Mouse (Mus musculus) heart, embryonic 15.5 days (tissue): ENCODE results near the gene Lrrk1. TPM values are rescaled to one million over a fixed set of nuclear protein-coding genes. Genes with fewer than 3 reads are reported as not detected.
A peak's percentile ranks its signal among the peaks of the same experiment; 100 is the strongest.

Source experiments
- ATAC-seq: fragments of 200-750 bp; cut with Nextera tagmentation; replicated peaks from 2 replicates; pipeline ENCODE4 v1.8.0; 2017; ENCODE audit warnings: low read depth, moderate TSS enrichment; ENCODE audit not compliant: insufficient number of reproducible peaks, insufficient read depth, low FRiP score
- H3K27ac ChIP-seq: fragments of 300-500 bp; sonication (generic); 2 replicates; pipeline ENCODE4 v1.5.1; 2015; ENCODE audit warnings: mild to moderate bottlenecking, inconsistent platforms
- H3K27me3 ChIP-seq: fragments of 300-500 bp; sonication (generic); 2 replicates; pipeline ENCODE4 v1.6.1; 2015; ENCODE audit warnings: inconsistent platforms
- H3K36me3 ChIP-seq: fragments of 300-500 bp; sonication (generic); 2 replicates; pipeline ENCODE4 v1.6.1; 2015; ENCODE audit warnings: mild to moderate bottlenecking, inconsistent platforms
- H3K4me1 ChIP-seq: fragments of 300-500 bp; sonication (generic); replicated peaks from 2 replicates; pipeline ENCODE4 v1.6.1; 2015; ENCODE audit warnings: inconsistent platforms
- H3K4me2 ChIP-seq: fragments of 300-500 bp; sonication (generic); 2 replicates; pipeline ENCODE4 v1.6.1; 2015; ENCODE audit warnings: inconsistent platforms, mild to moderate bottlenecking, moderate library complexity
- H3K4me3 ChIP-seq: fragments of 300-500 bp; sonication (generic); 2 replicates; pipeline ENCODE4 v1.5.1; 2015; ENCODE audit warnings: mild to moderate bottlenecking, inconsistent platforms
- H3K9ac ChIP-seq: fragments of 300-500 bp; sonication (generic); 2 replicates; pipeline ENCODE4 v1.6.1; 2015; ENCODE audit warnings: mild to moderate bottlenecking, inconsistent platforms
- H3K9me3 ChIP-seq: fragments of 300-500 bp; sonication (generic); replicated peaks from 2 replicates; pipeline ENCODE4 v1.6.1; 2016; ENCODE audit warnings: inconsistent platforms
- WGBS: fragments of 180-500 bp; shearing (Covaris S2); methylation state at CpG from one replicate; pipeline ENCODE4 v1.1.7; 2015; ENCODE audit warnings: mixed read lengths; 5-methylcytosine and 5-hydroxymethylcytosine counted together
- polyA plus RNA-seq: library from polyadenylated mRNA; unstranded; fragments of >200 nt; fragmentation: Nextera tagmentation; extraction: Ambion mirVana; gene quantifications from 2 replicates; pipeline ENCODE4 v1.2.1, GENCODE M21; 2015

Lrrk1 gene
- polyA plus RNA-seq, 1 experiment from 2014 or later, result 7.8 TPM

DNA sequence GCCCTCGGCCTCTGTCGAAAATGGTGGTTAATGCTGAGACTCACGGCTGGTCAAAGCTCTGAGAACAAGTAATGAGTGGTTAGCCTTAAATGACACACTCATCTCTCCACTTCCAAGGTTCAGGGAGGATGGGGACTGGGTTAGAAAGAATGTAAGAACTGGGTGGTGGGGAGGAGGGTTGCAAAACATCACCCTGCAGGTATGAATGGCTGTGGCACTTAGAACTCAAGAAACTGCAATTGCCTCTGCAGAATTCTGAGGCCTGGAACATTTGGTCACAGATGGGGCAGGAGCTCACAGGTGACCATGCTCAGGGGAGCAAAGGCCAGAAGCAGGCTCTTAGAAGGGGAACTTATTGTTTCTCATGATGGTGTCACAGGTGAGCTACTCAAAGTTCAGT, 29.7 kb downstream of the Lrrk1 start:
- Histone ChIP-seq H3K27me3 (no peaks in the 10 kb centered on the region), H3K9me3 (peaks cover 8% of the 10 kb centered on the region; the same call in 1 of the 2 replicates), H3K4me1 (no peaks in the 10 kb centered on the region), H3K27ac (no peak overlapping the region), H3K4me2 (no peak overlapping the region), H3K36me3 (no peaks in the 10 kb centered on the region; the same call in 1 of the 2 replicates), H3K4me3 (no peak overlapping the region), H3K9ac (no peak overlapping the region)
- no peak for ATAC-seq
- WGBS, result 89% methylated on average over 3 of the region's 3 CpGs

DNA sequence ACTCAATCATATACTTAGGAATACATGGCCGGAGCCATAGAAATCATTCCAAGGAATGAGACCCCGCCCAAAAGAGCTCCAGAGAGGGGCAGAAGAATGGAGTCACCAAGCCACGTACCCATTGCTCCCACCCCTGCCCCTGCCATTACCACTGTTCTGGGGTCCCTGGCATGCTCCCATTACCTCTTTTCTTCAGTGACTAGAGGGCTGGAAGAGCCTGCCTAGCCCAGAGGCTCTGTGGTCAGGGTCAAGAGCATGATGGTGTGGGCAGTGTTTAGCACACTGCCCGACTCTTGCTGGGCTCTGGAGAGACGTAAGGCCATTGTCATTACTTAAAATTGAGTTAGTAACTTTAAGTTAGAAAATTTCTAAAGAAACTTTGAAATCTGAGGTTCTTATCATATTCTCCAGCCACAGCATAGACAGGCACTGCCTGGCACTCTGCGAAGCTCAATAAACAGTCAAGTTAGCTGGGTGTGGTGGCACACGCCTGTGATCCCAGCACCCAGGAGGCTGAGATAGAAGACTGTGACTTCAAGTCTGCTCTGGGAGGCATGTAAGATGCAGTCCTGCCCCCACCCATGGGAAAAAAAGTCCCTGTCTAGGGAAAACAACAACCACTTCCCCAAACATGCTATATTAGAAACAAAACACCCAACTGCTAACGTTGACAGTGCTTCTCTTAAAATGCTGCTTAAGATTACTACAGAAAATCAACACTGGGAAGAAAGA, 32.2 kb downstream of the Lrrk1 start:
- 81% methylated on average over 8 of the region's 8 CpGs for WGBS
- no peak overlapping the region for H3K4me3 ChIP-seq

DNA sequence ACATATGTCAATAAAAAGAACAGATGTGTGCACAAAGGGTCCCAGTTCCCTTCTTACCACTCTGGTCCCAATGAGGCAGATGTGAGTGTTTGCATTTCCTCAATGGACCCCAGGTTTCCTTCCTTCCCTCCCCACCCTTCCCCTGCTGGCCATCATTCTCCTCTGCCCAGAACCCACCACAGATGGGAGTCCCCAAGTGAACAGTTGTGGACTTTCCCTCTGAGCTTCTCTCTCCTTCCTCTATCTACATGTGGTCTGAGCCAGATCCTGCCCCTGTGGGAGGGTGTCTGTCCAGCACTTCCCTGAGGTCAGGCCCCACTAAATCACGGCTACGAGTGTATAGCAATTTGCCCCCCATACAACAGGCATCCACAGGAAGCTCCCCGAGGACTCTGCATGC, 33.2 kb downstream of the Lrrk1 start:
- WGBS, result 61% methylated on average over 3 of the region's 3 CpGs
- Histone ChIP-seq H3K9ac (no peak overlapping the region), H3K4me2 (no peak overlapping the region), H3K36me3 (no peaks in the 10 kb centered on the region), H3K27me3 (no peaks in the 10 kb centered on the region), H3K9me3 (no peaks in the 10 kb centered on the region), H3K4me1 (no peaks in the 10 kb centered on the region), H3K4me3 (no peak overlapping the region), H3K27ac (no peak overlapping the region)
- ATAC-seq, result no peak

More for the DNA sequence above, 32.2 kb downstream of the Lrrk1 start:
- Histone ChIP-seq H3K27ac (no peak overlapping the region), H3K9ac (no peak overlapping the region), H3K27me3 (no peaks in the 10 kb centered on the region), H3K4me1 (no peaks in the 10 kb centered on the region), H3K9me3 (no peaks in the 10 kb centered on the region), H3K4me2 (no peak overlapping the region), H3K36me3 (no peaks in the 10 kb centered on the region)
- ATAC-seq, result no peak

DNA sequence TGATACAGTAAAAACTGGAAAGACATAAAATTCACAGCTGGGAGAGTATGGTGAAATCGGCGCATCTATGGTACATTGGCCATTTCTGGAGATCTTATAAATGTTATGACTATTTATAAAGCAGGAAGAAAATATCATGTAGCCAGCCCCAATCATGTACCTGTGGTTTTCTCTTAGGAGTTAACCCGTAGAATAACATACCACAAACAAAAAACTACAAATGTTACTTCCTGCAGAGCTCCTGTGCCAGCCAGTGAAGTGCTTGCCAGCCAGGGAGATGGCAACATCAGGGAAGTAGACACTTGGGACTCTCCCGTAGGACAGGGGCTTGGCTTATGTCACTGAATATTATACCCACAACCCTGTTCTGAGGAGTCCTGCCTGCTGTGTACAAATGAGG, 37.1 kb downstream of the Lrrk1 start:
- no peak overlapping the region for H3K4me3 ChIP-seq
- no peaks in the 10 kb centered on the region for H3K36me3 ChIP-seq
- no peak for ATAC-seq
- no peaks in the 10 kb centered on the region for H3K27me3 ChIP-seq
- whole genome bisulfite sequencing, result 85% methylated on average over 4 of the region's 4 CpGs
- H3K4me2 ChIP-seq, result no peak overlapping the region
- no peaks in the 10 kb centered on the region for H3K9me3 ChIP-seq
- no peak overlapping the region for H3K9ac ChIP-seq
- no peaks in the 10 kb centered on the region for H3K4me1 ChIP-seq
- no peak overlapping the region for H3K27ac ChIP-seq

DNA sequence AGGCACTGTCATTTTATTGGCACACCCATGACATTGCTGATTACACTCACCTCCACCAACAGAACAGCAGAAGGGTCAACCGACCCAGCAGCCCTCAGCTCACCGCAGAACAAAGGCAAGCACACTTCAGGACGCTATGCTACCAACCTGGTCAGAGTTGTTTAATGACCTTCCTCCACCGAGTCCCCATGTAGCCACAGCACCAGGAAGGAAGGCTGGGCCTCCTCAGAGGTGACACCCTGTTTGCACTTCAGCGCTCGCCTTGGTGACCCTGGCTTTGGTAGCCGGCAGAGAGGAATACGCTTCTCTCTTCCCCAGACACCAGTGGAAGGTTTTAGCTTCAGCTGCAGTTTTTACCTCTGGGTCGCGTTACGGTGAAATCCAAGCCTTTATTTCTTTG, 38.5 kb downstream of the Lrrk1 start:
- no peaks in the 10 kb centered on the region for H3K36me3 ChIP-seq
- H3K27ac ChIP-seq, result no peak overlapping the region
- H3K4me1 ChIP-seq, result no peaks in the 10 kb centered on the region
- no peak overlapping the region for H3K4me2 ChIP-seq
- no peaks in the 10 kb centered on the region for H3K27me3 ChIP-seq
- H3K9ac ChIP-seq, result no peak overlapping the region
- 51% methylated on average over 11 of the region's 11 CpGs for WGBS
- no peak overlapping the region for H3K4me3 ChIP-seq
- no peaks in the 10 kb centered on the region for H3K9me3 ChIP-seq
- ATAC-seq, result no peak

DNA sequence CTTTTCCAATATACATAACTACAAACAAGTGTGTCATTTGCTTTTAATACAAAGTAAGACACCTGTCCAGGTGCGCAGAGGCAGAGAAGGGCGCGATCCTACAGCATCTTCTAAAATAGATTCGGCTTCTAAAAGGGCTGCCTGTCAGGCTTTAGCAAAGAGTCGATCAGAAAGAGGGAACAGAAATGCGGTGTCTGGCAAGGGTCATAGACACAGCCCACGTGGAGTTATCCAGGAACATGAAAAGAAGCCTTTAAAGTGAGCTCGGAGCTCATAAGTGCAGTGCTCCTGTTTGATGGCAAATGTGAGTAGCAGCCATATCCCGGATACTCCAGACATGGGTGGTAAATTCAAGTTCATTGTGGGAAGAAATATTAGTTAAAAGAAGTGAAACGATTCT, 39.6 kb downstream of the Lrrk1 start:
- Histone ChIP-seq H3K27ac (no peak overlapping the region), H3K4me3 (no peak overlapping the region), H3K9me3 (no peaks in the 10 kb centered on the region), H3K27me3 (no peaks in the 10 kb centered on the region), H3K36me3 (no peaks in the 10 kb centered on the region), H3K9ac (no peak overlapping the region), H3K4me1 (no peaks in the 10 kb centered on the region), H3K4me2 (no peak overlapping the region)
- ATAC-seq, result no peak
- WGBS, result 82% methylated on average over 10 of the region's 10 CpGs

DNA sequence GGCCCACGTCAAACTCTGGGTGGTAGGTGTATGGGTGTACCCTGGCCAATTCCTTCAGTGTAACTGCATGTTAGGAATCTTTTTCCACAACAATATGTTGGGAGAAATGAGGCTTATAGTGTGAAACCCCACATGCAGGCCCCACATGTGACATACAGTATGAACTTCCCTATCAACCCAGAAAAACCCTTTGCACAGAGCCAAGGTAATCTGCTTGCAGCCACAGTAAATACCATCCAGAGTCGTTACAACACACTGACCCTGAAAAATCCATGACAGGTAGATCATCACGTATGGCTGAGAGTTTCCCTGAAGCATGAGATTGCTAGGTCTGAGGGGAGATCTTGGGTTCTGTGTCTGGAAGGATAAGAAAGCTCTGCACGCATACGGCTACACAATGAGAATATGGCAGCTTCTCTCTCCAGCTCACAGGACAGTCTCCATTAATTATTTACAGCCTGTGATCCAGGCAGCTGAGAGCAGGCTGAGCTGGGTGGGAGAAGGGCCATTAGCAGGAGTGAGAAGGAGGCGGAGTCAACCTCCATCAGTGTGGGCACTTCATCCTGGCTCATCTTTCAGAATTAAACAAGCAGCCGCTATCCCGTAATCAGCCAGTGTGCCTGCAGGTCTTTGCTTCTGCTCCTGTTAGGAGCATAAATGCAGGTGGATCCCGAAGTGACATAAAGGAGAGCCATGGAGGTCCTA, 41.0 kb downstream of the Lrrk1 start:
- no peak overlapping the region for H3K9ac ChIP-seq
- H3K4me1 ChIP-seq, result no peaks in the 10 kb centered on the region
- H3K9me3 ChIP-seq, result no peaks in the 10 kb centered on the region
- no peak overlapping the region for H3K4me3 ChIP-seq
- no peak for ATAC-seq
- no peak overlapping the region for H3K4me2 ChIP-seq
- H3K27me3 ChIP-seq, result no peaks in the 10 kb centered on the region
- whole genome bisulfite sequencing, result 64% methylated on average over 9 of the region's 9 CpGs
- no peaks in the 10 kb centered on the region for H3K36me3 ChIP-seq
- no peak overlapping the region for H3K27ac ChIP-seq

DNA sequence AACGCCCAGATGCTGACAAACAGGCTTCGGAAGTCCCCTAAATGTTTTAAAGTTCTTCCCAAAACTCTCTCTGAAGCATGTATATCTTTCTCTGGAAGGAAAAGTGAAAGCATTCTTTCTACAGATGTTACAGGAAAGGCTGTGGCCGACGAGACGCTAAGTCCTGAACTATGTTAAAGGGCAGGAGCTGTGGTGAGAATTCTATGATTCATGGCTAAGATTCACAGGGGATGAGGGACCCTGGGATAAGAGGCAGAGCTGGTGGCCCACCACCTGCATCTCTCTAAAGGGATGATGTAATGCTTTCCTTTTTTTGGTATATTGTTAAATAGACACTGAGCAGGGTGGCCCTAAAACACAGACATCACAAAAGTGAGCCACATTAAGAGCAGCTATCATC, 44.8 kb downstream of the Lrrk1 start:
- Histone ChIP-seq H3K9ac (no peak overlapping the region), H3K4me1 (peaks cover 14% of the 10 kb centered on the region), H3K9me3 (no peaks in the 10 kb centered on the region), H3K27ac (no peak overlapping the region), H3K4me3 (no peak overlapping the region), H3K27me3 (no peaks in the 10 kb centered on the region), H3K4me2 (no peak overlapping the region), H3K36me3 (no peaks in the 10 kb centered on the region)
- ATAC-seq, result no peak
- WGBS, result 71% methylated on average over 5 of the region's 5 CpGs

DNA sequence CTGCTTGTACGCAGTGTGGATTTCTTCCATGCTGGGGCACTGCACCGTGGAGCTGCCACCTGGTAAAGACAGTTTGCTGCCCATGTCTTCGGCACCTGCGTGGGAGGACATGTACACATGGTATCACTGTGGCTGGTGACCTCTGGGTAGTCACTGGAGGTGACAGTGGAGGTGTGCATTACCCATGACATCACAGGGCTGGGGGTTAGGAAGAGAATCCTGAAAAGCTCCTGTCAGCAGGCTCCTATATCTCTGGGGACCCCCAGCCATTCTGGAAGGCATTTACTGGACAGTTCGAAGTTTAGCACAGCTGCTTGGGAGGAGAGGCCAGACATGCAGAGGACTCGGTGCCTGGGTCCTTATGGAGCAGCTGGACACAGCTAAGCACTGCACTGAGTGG, 45.3 kb downstream of the Lrrk1 start:
- 73% methylated on average over 6 of the region's 6 CpGs for WGBS
- Histone ChIP-seq H3K4me3 (no peak overlapping the region), H3K9ac (no peak overlapping the region), H3K4me1 (peaks cover 14% of the 10 kb centered on the region), H3K9me3 (no peaks in the 10 kb centered on the region), H3K27ac (no peak overlapping the region), H3K27me3 (no peaks in the 10 kb centered on the region), H3K4me2 (no peak overlapping the region), H3K36me3 (no peaks in the 10 kb centered on the region)
- no peak for ATAC-seq

DNA sequence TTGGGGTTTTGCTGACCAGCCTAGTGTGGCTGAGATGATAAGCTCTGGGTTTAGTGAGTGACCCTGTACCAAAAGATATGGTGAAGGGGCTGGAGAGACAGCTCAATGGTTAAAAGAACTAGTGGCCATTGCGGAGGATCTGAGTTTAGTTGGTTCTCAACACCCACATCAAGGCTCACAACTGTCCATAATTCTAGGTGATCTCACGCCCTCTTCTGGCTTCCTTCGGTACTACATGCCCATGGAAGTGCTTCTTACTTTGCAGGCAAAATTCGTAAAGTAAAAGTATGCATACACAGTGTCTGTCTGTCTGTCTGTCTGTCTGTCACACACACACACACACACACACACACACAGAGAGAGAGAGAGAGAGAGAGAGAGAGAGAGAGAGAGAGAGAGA, 45.8 kb downstream of the Lrrk1 start:
- Histone ChIP-seq H3K27me3 (no peaks in the 10 kb centered on the region), H3K9ac (no peak overlapping the region), H3K4me2 (no peak overlapping the region), H3K9me3 (no peaks in the 10 kb centered on the region), H3K27ac (no peak overlapping the region), H3K36me3 (no peaks in the 10 kb centered on the region), H3K4me3 (no peak overlapping the region), H3K4me1 (peaks cover 14% of the 10 kb centered on the region)
- 38% methylated on average over 4 of the region's 4 CpGs for WGBS
- no peak for ATAC-seq

DNA sequence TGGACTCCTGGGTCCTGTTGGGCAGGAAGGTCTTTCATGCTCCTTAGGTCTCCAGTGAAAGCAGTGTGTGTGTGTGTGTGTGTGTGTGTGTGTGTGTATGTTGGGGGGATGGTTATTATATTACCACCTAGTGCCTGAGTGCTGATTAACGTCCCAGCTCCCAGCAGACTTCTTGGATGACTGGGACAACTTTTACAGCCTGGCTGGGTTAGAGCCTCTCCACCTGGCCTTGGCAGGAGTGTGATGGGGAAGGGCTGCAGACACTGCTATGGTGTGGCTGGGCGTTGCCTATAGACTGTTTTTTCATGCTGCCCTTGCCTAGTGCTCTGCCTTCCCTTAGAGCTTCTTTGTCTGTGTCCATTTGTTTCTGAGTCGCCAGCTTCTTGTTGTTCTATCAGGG, 48.1 kb downstream of the Lrrk1 start:
- H3K4me3 ChIP-seq, result no peak overlapping the region
- H3K27ac ChIP-seq, result peak overlapping the region; percentile 38
- H3K27me3 ChIP-seq, result no peaks in the 10 kb centered on the region
- H3K9ac ChIP-seq, result no peak overlapping the region
- no peak for ATAC-seq
- WGBS, result 37% methylated on average over 3 of the region's 3 CpGs
- H3K9me3 ChIP-seq, result no peaks in the 10 kb centered on the region
- H3K36me3 ChIP-seq, result no peaks in the 10 kb centered on the region
- peaks cover 14% of the 10 kb centered on the region for H3K4me1 ChIP-seq
- H3K4me2 ChIP-seq, result no peak overlapping the region

DNA sequence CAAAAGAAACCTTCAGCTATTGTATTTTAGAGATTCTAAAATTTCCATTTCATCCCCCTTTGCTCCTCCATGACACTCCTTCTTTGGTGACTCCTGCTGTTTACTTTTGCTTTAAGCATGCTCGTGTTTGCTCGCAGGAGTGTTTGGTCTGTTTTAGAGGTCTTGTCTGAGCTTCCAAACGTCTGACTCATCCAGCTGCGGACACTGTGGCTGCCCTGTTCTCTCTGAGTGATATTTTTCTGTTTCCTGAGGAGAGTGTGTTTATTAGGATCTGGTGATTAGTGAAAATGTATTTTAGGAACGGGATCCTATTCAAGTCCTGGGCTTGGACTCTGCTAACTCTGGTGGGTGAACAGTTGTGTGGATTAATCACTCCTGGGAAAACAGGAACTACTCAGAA, 48.5 kb downstream of the Lrrk1 start:
- ATAC-seq, result no peak
- Histone ChIP-seq H3K4me1 (peaks cover 14% of the 10 kb centered on the region), H3K9me3 (no peaks in the 10 kb centered on the region), H3K9ac (no peak overlapping the region), H3K4me3 (no peak overlapping the region), H3K27me3 (no peaks in the 10 kb centered on the region), H3K27ac (peak overlapping the region; percentile 38), H3K4me2 (no peak overlapping the region), H3K36me3 (no peaks in the 10 kb centered on the region; the same call in 1 of the 2 replicates)
- 14% methylated on average over 5 of the region's 5 CpGs for WGBS
